Mouse (Mus musculus): ENCODE data around the gene Klf7. TPM values are rescaled to one million over a fixed set of nuclear protein-coding genes. Genes with fewer than 3 reads are reported as not detected.

Gene Klf7
- polyA plus RNA-seq, 1 experiment from 2014 or later: 16.2 TPM

GRCm38 (mm10) chr1:64018466-64019077, 103.5 kb downstream of the Klf7 start:
- WGBS (ENCODE audit: insufficient replicate concordance): 33% methylated on average over 16 of the region's 16 CpGs
- Histone ChIP-seq H3K9me3 (replicated peaks; ENCODE audit: control insufficient read depth, low read length) (no peaks in the 10 kb centered on the region), H3K4me1 (ENCODE audit: control insufficient read depth, insufficient read depth, low read length) (peaks cover 23% of the 10 kb centered on the region), H3K4me3 (ENCODE audit: low read depth, low read length) (no peak overlapping the region), H3K27ac (ENCODE audit: low read depth, low read length) (peak overlapping the region; percentile 60), H3K9ac (ENCODE audit: low read depth, low read length) (peak overlapping the region; percentile 12; the same call in 1 of the 2 replicates), H3K27me3 (ENCODE audit: control insufficient read depth, insufficient read depth, low read length) (no peaks in the 10 kb centered on the region), H3K36me3 (ENCODE audit: control insufficient read depth, insufficient read depth, low read length) (no peaks in the 10 kb centered on the region), H3K4me2 (peak overlapping the region; percentile 29)
- ATAC-seq (replicated peaks; ENCODE audit: insufficient number of reproducible peaks, low FRiP score, low TSS enrichment): peak; percentile 87

- no peak overlapping the region for H3K4me3 ChIP-seq (ENCODE audit: low read depth, low read length)
- ATAC-seq (replicated peaks; ENCODE audit: insufficient number of reproducible peaks, low FRiP score, low TSS enrichment): no peak
- WGBS (ENCODE audit: insufficient replicate concordance): 65% methylated on average over 1 of the region's 1 CpGs
- peaks cover 9% of the 10 kb centered on the region; the same call in 1 of the 2 replicates for H3K4me1 ChIP-seq (ENCODE audit: control insufficient read depth, insufficient read depth, low read length)
- H3K9ac ChIP-seq (ENCODE audit: low read depth, low read length): no peak overlapping the region
- H3K9me3 ChIP-seq (replicated peaks; ENCODE audit: control insufficient read depth, low read length): no peaks in the 10 kb centered on the region
- no peaks in the 10 kb centered on the region for H3K27me3 ChIP-seq (ENCODE audit: control insufficient read depth, insufficient read depth, low read length)
- H3K36me3 ChIP-seq (ENCODE audit: control insufficient read depth, insufficient read depth, low read length): no peaks in the 10 kb centered on the region
- H3K4me2 ChIP-seq: no peak overlapping the region
- H3K27ac ChIP-seq (ENCODE audit: low read depth, low read length): no peak overlapping the region
Measured at GRCm38 (mm10) chr1:64014091-64014490, 108.0 kb downstream of the Klf7 start.

- Histone ChIP-seq H3K4me2 (no peak overlapping the region), H3K27me3 (ENCODE audit: control insufficient read depth, insufficient read depth, low read length) (no peaks in the 10 kb centered on the region), H3K4me1 (ENCODE audit: control insufficient read depth, insufficient read depth, low read length) (no peaks in the 10 kb centered on the region), H3K27ac (ENCODE audit: low read depth, low read length) (no peak overlapping the region), H3K36me3 (ENCODE audit: control insufficient read depth, insufficient read depth, low read length) (no peaks in the 10 kb centered on the region), H3K4me3 (ENCODE audit: low read depth, low read length) (no peak overlapping the region), H3K9ac (ENCODE audit: low read depth, low read length) (no peak overlapping the region), H3K9me3 (replicated peaks; ENCODE audit: control insufficient read depth, low read length) (no peaks in the 10 kb centered on the region)
- WGBS (ENCODE audit: insufficient replicate concordance): 60% methylated on average over 2 of the region's 2 CpGs
- no peak for ATAC-seq (replicated peaks; ENCODE audit: insufficient number of reproducible peaks, low FRiP score, low TSS enrichment)
Measured at GRCm38 (mm10) chr1:64008994-64009393, 113.1 kb downstream of the Klf7 start.

- no peaks in the 10 kb centered on the region for H3K27me3 ChIP-seq (ENCODE audit: control insufficient read depth, insufficient read depth, low read length)
- no peak for ATAC-seq (replicated peaks; ENCODE audit: insufficient number of reproducible peaks, low FRiP score, low TSS enrichment)
- no peaks in the 10 kb centered on the region for H3K36me3 ChIP-seq (ENCODE audit: control insufficient read depth, insufficient read depth, low read length)
- no peak overlapping the region for H3K9ac ChIP-seq (ENCODE audit: low read depth, low read length)
- H3K9me3 ChIP-seq (replicated peaks; ENCODE audit: control insufficient read depth, low read length): no peaks in the 10 kb centered on the region
- H3K4me1 ChIP-seq (ENCODE audit: control insufficient read depth, insufficient read depth, low read length): no peaks in the 10 kb centered on the region
- H3K27ac ChIP-seq (ENCODE audit: low read depth, low read length): no peak overlapping the region
- no peak overlapping the region for H3K4me2 ChIP-seq
- no peak overlapping the region for H3K4me3 ChIP-seq (ENCODE audit: low read depth, low read length)
Measured at GRCm38 (mm10) chr1:64008031-64008430, 114.1 kb downstream of the Klf7 start.

- no peaks in the 10 kb centered on the region for H3K9me3 ChIP-seq (replicated peaks; ENCODE audit: control insufficient read depth, low read length)
- H3K9ac ChIP-seq (ENCODE audit: low read depth, low read length): no peak overlapping the region
- no peak for ATAC-seq (replicated peaks; ENCODE audit: insufficient number of reproducible peaks, low FRiP score, low TSS enrichment)
- H3K4me2 ChIP-seq: no peak overlapping the region
- no peaks in the 10 kb centered on the region for H3K36me3 ChIP-seq (ENCODE audit: control insufficient read depth, insufficient read depth, low read length)
- no peaks in the 10 kb centered on the region for H3K27me3 ChIP-seq (ENCODE audit: control insufficient read depth, insufficient read depth, low read length)
- H3K4me3 ChIP-seq (ENCODE audit: low read depth, low read length): no peak overlapping the region
- no peaks in the 10 kb centered on the region for H3K4me1 ChIP-seq (ENCODE audit: control insufficient read depth, insufficient read depth, low read length)
- no peak overlapping the region for H3K27ac ChIP-seq (ENCODE audit: low read depth, low read length)
- 77% methylated on average over 2 of the region's 2 CpGs for WGBS (ENCODE audit: insufficient replicate concordance)
Measured at GRCm38 (mm10) chr1:64005194-64005593, 116.9 kb downstream of the Klf7 start.

- WGBS (ENCODE audit: insufficient replicate concordance): 44% methylated on average over 9 of the region's 9 CpGs
- Histone ChIP-seq H3K9ac (ENCODE audit: low read depth, low read length) (no peak overlapping the region), H3K27me3 (ENCODE audit: control insufficient read depth, insufficient read depth, low read length) (no peaks in the 10 kb centered on the region), H3K4me2 (no peak overlapping the region), H3K36me3 (ENCODE audit: control insufficient read depth, insufficient read depth, low read length) (no peaks in the 10 kb centered on the region), H3K4me3 (ENCODE audit: low read depth, low read length) (no peak overlapping the region), H3K9me3 (replicated peaks; ENCODE audit: control insufficient read depth, low read length) (no peaks in the 10 kb centered on the region), H3K27ac (ENCODE audit: low read depth, low read length) (no peak overlapping the region), H3K4me1 (ENCODE audit: control insufficient read depth, insufficient read depth, low read length) (no peaks in the 10 kb centered on the region)
- no peak for ATAC-seq (replicated peaks; ENCODE audit: insufficient number of reproducible peaks, low FRiP score, low TSS enrichment)
Measured at GRCm38 (mm10) chr1:64003525-64004291, 118.4 kb downstream of the Klf7 start.

GRCm38 (mm10) chr1:64002036-64002435, 120.0 kb downstream of the Klf7 start:
- H3K4me2 ChIP-seq: no peak overlapping the region
- no peak overlapping the region for H3K9ac ChIP-seq (ENCODE audit: low read depth, low read length)
- no peaks in the 10 kb centered on the region for H3K9me3 ChIP-seq (replicated peaks; ENCODE audit: control insufficient read depth, low read length)
- H3K36me3 ChIP-seq (ENCODE audit: control insufficient read depth, insufficient read depth, low read length): no peaks in the 10 kb centered on the region
- H3K27me3 ChIP-seq (ENCODE audit: control insufficient read depth, insufficient read depth, low read length): no peaks in the 10 kb centered on the region
- no peak for ATAC-seq (replicated peaks; ENCODE audit: insufficient number of reproducible peaks, low FRiP score, low TSS enrichment)
- no peak overlapping the region for H3K27ac ChIP-seq (ENCODE audit: low read depth, low read length)
- WGBS (ENCODE audit: insufficient replicate concordance): 76% methylated on average over 6 of the region's 6 CpGs
- no peak overlapping the region for H3K4me3 ChIP-seq (ENCODE audit: low read depth, low read length)
- no peaks in the 10 kb centered on the region for H3K4me1 ChIP-seq (ENCODE audit: control insufficient read depth, insufficient read depth, low read length)

GRCm38 (mm10) chr1:64000597-64000996, 121.5 kb downstream of the Klf7 start:
- no peaks in the 10 kb centered on the region for H3K9me3 ChIP-seq (replicated peaks; ENCODE audit: control insufficient read depth, low read length)
- WGBS (ENCODE audit: insufficient replicate concordance): 56% methylated on average over 2 of the region's 2 CpGs
- no peaks in the 10 kb centered on the region for H3K27me3 ChIP-seq (ENCODE audit: control insufficient read depth, insufficient read depth, low read length)
- no peak overlapping the region for H3K4me2 ChIP-seq
- H3K27ac ChIP-seq (ENCODE audit: low read depth, low read length): no peak overlapping the region
- no peak overlapping the region for H3K9ac ChIP-seq (ENCODE audit: low read depth, low read length)
- no peak overlapping the region for H3K4me3 ChIP-seq (ENCODE audit: low read depth, low read length)
- no peaks in the 10 kb centered on the region for H3K36me3 ChIP-seq (ENCODE audit: control insufficient read depth, insufficient read depth, low read length)
- H3K4me1 ChIP-seq (ENCODE audit: control insufficient read depth, insufficient read depth, low read length): peaks cover 5% of the 10 kb centered on the region; the same call in 1 of the 2 replicates
- no peak for ATAC-seq (replicated peaks; ENCODE audit: insufficient number of reproducible peaks, low FRiP score, low TSS enrichment)

- 63% methylated on average over 8 of the region's 8 CpGs for WGBS (ENCODE audit: insufficient replicate concordance)
- no peak for ATAC-seq (replicated peaks; ENCODE audit: insufficient number of reproducible peaks, low FRiP score, low TSS enrichment)
- H3K4me3 ChIP-seq (ENCODE audit: low read depth, low read length): no peak overlapping the region
- H3K27ac ChIP-seq (ENCODE audit: low read depth, low read length): no peak overlapping the region
- no peak overlapping the region for H3K9ac ChIP-seq (ENCODE audit: low read depth, low read length)
- no peaks in the 10 kb centered on the region for H3K36me3 ChIP-seq (ENCODE audit: control insufficient read depth, insufficient read depth, low read length)
- no peak overlapping the region for H3K4me2 ChIP-seq
- no peaks in the 10 kb centered on the region for H3K27me3 ChIP-seq (ENCODE audit: control insufficient read depth, insufficient read depth, low read length)
- H3K9me3 ChIP-seq (replicated peaks; ENCODE audit: control insufficient read depth, low read length): no peaks in the 10 kb centered on the region
- H3K4me1 ChIP-seq (ENCODE audit: control insufficient read depth, insufficient read depth, low read length): peaks cover 8% of the 10 kb centered on the region
Measured at GRCm38 (mm10) chr1:63999481-63999880, 122.6 kb downstream of the Klf7 start.

All from heart, embryonic 11.5 days (tissue).